Mouse (Mus musculus) heart, adult 2 months (tissue): Measurements from ENCODE around the gene Lrrc4.

Experiments used
- CTCF ChIP-seq: fragments of 200-600 bp; IDR thresholded peaks from 2 replicates; pipeline ENCODE4 v1.8.1; 2022; ENCODE audit warnings: antibody characterized with exemption, mild to moderate bottlenecking, moderate library complexity
- POLR2A ChIP-seq: fragments of 200-500 bp; IDR thresholded peaks from 2 replicates; pipeline ENCODE4 v1.6.1; 2011; ENCODE audit warnings: mild to moderate bottlenecking, low read depth, low read length, control low read depth; ENCODE audit not compliant: insufficient read depth

GRCm38 (mm10) chr6:28853164-28853563 lies 21.6 kb upstream of the Lrrc4 start:
- TF ChIP-seq POLR2A (no peak), CTCF (no peak)
